Mouse (Mus musculus) mature B cell (primary cell): ENCODE data around the gene Dock6.
"Not testable (repeated sequence)": the region's sequence is repeated elsewhere in the genome, so short reads cannot be mapped to it uniquely, and the experiment has no call there.

Experiments used
- in situ Hi-C: fragments of 300-500 bp; cut with MboI; formaldehyde crosslinking; loops from 2 replicates; pipeline ENCODE4 v1.14.3; 2019

Gene Dock6

GRCm38 (mm10) chr9:21852128-21853091 is at the start of gene Dock6:
Gene Dock6, minus strand, starts transcription at chr9:21852635.
- in situ Hi-C loops = no loop called here

DNA sequence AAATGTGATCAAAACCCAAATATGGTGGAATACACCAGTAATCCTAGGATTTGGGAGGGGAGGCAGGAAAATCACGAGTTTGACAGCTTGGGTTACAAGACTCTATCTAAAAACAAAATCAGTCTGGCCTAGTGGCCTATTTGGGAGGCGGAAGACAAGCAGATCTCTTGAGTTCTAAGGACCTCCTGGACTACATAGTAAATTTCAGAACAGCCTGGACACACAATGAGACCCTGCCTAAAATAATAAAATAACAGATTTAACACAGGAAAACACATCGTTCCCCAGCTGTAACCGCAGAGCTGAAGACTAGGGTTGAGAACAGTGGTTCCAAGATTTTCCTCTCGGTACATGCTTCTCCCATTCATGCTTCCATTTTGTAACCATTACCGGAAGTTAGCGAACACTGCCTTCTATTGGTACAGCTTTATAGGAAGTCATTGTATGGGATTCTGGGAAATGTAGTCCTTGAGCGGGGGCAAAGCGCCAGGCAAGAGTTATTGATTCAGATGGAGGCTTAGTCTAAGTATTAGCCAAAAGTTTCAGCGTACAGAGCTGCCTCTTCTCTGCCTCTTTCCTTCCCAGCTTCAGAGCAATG is 48.9 kb upstream of the Dock6 start:
- in situ Hi-C loops = no loop called here

DNA sequence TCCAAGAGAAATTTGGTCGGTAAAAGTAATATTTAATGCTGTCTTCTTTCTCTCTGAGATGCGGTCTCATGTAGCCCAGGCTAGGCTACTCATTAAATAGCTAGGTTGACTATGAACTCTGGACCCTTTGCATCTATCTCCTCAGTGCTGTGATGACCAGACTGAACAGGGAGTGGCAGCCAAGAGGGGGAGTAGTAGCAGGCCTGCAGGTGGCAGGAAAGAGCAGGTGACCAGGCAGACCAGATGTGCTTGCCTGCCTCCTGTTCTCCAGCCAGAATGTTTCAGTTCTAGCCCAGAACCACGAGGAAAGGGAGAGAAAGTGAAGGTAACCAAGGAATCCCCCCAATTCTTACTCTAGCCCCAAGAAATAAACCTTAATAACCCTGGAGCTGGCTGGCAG is 36.8 kb upstream of the Dock6 start:
- in situ Hi-C loops = no loop called here

GRCm38 (mm10) chr9:21876601-21877000 is 24.2 kb upstream of the Dock6 start:
- in situ Hi-C loops = no loop called here

DNA sequence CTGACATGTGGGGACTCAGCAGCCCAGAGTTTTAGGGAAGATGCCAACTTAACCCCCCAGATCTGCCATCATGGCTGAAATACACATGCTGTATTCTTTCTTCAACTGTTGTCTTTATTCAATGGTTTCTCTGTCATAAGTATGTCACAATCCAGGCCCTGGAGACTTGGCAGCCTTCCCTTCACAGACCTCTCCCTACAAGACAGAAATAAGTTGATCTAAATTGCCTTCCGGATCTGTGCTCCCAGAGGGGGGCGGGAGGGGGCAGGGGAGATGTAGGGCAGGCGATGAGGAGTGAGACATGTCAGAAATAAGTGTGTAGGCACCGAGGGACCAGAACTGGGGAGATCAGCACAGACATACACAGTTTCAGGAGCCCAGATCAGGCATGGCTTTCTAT is 19.8 kb upstream of the Dock6 start:
- in situ Hi-C loops = no loop called here

GRCm38 (mm10) chr9:21870879-21871524 is 18.6 kb upstream of the Dock6 start:
- in situ Hi-C loops = no loop called here

DNA sequence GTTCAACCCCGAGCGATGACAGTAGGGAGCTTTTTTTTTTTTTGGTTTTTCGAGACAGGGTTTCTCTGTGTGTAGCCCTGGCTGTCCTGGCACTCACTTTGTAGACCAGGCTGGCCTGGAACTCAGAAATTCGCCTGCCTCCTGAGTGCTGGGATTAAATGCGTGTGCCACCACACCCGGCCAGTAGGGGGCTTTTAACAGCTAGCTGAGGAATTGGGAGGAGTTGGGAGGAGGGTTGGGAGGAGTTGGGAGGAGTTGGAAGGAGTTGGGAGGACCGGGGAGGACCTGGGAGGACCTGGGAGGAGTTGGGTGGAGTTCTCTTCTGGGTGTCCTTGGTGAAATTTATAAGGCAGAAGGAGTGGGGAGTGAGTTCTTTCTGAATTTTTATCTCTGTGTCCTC is 16.9 kb upstream of the Dock6 start:
- in situ Hi-C loops = not testable (repeated sequence)

GRCm38 (mm10) chr9:21867726-21868125 is 15.3 kb upstream of the Dock6 start:
- in situ Hi-C loops = no loop called here

DNA sequence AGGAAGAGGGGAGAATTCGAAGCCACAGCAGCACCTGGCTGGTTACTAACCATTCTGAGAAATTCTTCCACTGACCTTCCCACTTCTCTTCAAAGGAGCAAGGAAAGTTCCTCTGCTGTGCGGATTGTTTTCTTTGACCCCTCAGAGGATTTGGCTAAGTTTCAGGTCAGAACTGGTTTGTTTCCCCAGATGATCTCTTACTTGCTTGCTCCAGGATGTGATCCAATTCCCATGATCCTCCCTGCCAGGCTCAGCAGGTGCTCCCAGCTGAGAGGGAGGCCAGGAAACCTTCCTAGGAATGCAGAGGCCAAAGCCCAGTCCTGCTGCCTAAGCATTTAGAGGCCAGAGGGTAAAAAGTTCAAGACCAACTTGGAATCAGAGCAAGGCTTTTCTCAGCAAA is 14.2 kb upstream of the Dock6 start:
- in situ Hi-C loops = no loop called here

DNA sequence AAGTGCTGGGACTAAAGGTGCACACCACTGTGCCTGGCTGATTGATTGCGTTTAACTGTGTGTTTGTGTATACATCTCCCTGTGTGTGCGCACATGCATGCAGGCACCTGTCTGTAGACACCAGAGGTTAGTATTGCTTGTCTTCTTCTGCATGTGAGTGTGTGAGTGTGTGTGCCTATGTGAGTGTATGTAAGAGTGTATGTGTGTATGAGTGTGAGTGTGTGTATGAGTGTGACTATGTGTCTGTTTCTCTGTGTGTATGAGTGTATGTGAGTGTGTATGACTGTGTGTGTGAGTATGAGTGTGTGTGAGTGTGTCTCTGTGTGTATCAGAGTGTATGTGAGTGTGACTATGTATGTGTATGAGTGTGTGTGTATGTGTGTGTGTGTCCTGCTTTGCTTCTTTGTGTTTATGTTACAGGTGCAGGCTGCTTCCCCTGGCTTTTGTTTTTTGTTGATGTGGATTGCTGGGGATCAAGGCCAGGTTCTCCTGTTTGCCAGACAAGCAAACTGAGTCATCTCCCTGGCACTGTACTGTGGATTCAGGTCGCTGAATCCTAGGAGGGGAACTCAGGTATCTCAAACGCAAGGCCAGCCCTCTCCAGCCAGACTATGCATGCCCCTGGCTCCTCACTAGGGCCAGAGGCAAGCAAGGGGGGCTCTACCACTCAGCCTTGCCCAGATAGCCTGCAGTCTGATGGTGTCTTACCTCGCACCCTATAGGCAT is 13.4 kb upstream of the Dock6 start:
- in situ Hi-C loops = no loop called here

GRCm38 (mm10) chr9:21862181-21862580 is 9.7 kb upstream of the Dock6 start:
- in situ Hi-C loops = no loop called here

GRCm38 (mm10) chr9:21860349-21860748 is 7.9 kb upstream of the Dock6 start:
- in situ Hi-C loops = not testable (repeated sequence)

GRCm38 (mm10) chr9:21859606-21860005 is 7.2 kb upstream of the Dock6 start:
- in situ Hi-C loops = no loop called here

- in situ Hi-C loops = no loop called here
Measured at GRCm38 (mm10) chr9:21858084-21858483, 5.6 kb upstream of the Dock6 start.

- in situ Hi-C loops = no loop called here
Measured at GRCm38 (mm10) chr9:21857501-21857900, 5.1 kb upstream of the Dock6 start.

- in situ Hi-C loops = no loop called here
Measured at GRCm38 (mm10) chr9:21854894-21855293, 2.5 kb upstream of the Dock6 start.

GRCm38 (mm10) chr9:21853961-21854360 is 1.5 kb upstream of the Dock6 start:
- in situ Hi-C loops = no loop called here

DNA sequence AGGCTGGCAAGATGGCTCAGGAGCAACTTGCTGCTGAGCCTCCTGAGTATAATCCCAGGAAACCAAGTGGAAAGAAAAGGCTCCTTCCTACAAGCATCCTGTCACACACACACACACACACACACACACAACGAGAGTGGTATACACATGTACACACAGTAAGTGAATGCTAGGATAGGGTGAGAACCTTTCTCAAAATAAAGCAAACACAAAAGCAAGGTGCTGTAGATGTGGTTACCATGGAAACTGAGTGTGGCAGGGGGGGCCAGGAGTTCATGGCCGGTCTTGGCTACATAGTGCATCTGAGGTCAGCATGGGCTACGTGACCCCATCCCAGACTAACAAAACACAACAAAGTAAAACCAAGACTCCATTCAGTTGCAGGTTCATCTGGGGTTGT is 1.4 kb downstream of the Dock6 start:
- in situ Hi-C loops = no loop called here

GRCm38 (mm10) chr9:21849691-21850677 is 2.5 kb downstream of the Dock6 start:
- in situ Hi-C loops = no loop called here

- in situ Hi-C loops = no loop called here
Measured at GRCm38 (mm10) chr9:21847926-21848325, 4.5 kb downstream of the Dock6 start.

DNA sequence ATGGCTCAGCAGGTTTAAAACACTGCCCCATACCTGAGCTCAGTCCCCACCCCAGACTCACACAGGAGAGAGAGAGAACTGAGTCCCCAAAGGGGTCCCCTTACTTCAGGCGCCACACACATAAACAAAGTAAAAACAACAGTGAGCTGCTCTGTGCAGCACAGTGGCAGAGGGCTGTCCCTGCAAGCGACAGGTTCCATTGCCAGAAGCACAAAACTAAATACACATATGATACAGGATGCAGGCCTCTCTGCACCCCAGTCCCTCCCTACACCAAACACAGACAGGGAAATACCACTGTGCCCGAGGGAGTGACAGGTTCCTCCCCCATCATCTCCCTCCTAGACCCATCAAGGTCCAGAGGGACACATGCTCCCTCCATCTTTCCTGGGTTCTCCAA is 5.0 kb downstream of the Dock6 start:
- in situ Hi-C loops = no loop called here
